Mouse (Mus musculus) heart, embryonic 11.5 days (tissue): ENCODE results near the gene Gm10377. TPM values are rescaled to one million over a fixed set of nuclear protein-coding genes. Genes with fewer than 3 reads are reported as not detected.
"Not testable (repeated sequence)": the region's sequence is repeated elsewhere in the genome, so short reads cannot be mapped to it uniquely, and the experiment has no call there.

ENCODE experiments used
- ATAC-seq: fragments of 200-750 bp; cut with Nextera tagmentation; replicated peaks from 2 replicates; pipeline ENCODE4 v1.8.0; 2017; ENCODE audit warnings: moderate library complexity; ENCODE audit not compliant: insufficient number of reproducible peaks, low FRiP score, low TSS enrichment
- H3K27ac ChIP-seq: fragments of 300-500 bp; sonication (generic); 2 replicates; pipeline ENCODE4 v1.5.1; 2014; ENCODE audit warnings: mild to moderate bottlenecking, low read depth, low read length
- H3K27me3 ChIP-seq: fragments of 300-500 bp; sonication (generic); 2 replicates; pipeline ENCODE4 v1.6.1; 2014; ENCODE audit warnings: mild to moderate bottlenecking, low read length, mixed read lengths; ENCODE audit not compliant: control insufficient read depth, insufficient read depth
- H3K36me3 ChIP-seq: fragments of 300-500 bp; sonication (generic); 2 replicates; pipeline ENCODE4 v1.6.1; 2014; ENCODE audit warnings: mild to moderate bottlenecking, low read length, moderate library complexity, mixed read lengths; ENCODE audit not compliant: control insufficient read depth, insufficient read depth
- H3K4me1 ChIP-seq: fragments of 300-500 bp; sonication (generic); 2 replicates; pipeline ENCODE4 v1.6.1; 2014; ENCODE audit warnings: low read length; ENCODE audit not compliant: control insufficient read depth, insufficient read depth
- H3K4me2 ChIP-seq: fragments of 300-500 bp; sonication (generic); 2 replicates; pipeline ENCODE4 v1.6.1; 2014; ENCODE audit warnings: mild to moderate bottlenecking, moderate library complexity
- H3K4me3 ChIP-seq: fragments of 300-500 bp; sonication (generic); 2 replicates; pipeline ENCODE4 v1.5.1; 2014; ENCODE audit warnings: low read depth, low read length
- H3K9ac ChIP-seq: fragments of 300-500 bp; sonication (generic); 2 replicates; pipeline ENCODE4 v1.6.1; 2014; ENCODE audit warnings: mild to moderate bottlenecking, low read depth, low read length, moderate library complexity
- H3K9me3 ChIP-seq: fragments of 300-500 bp; sonication (generic); replicated peaks from 2 replicates; pipeline ENCODE4 v1.6.1; 2016; ENCODE audit warnings: low read length; ENCODE audit not compliant: control insufficient read depth
- WGBS: fragments of 180-500 bp; shearing (Covaris S2); extraction: QIAGEN DNeasy Blood & Tissue Kit; methylation state at CpG from one replicate; pipeline ENCODE4 v1.1.7; 2014; ENCODE audit not compliant: insufficient replicate concordance; 5-methylcytosine and 5-hydroxymethylcytosine counted together
- polyA plus RNA-seq: library from polyadenylated mRNA; unstranded; fragments of >200 nt; fragmentation: Nextera tagmentation; extraction: Ambion mirVana; gene quantifications from 2 replicates; pipeline ENCODE4 v1.2.1, GENCODE M21; 2014

Gene Gm10377
- not detected in 2 replicates for polyA plus RNA-seq

- not testable (repeated sequence) for H3K27ac ChIP-seq, H3K9ac ChIP-seq, H3K4me2 ChIP-seq, H3K27me3 ChIP-seq, H3K4me1 ChIP-seq, H3K36me3 ChIP-seq, ATAC-seq, H3K4me3 ChIP-seq, H3K9me3 ChIP-seq
Observed at GRCm38 (mm10) chr14:42797887-42798286, at the start of gene Gm10377. TSS of gene Gm10377 (minus strand) at chr14:42797987.

DNA sequence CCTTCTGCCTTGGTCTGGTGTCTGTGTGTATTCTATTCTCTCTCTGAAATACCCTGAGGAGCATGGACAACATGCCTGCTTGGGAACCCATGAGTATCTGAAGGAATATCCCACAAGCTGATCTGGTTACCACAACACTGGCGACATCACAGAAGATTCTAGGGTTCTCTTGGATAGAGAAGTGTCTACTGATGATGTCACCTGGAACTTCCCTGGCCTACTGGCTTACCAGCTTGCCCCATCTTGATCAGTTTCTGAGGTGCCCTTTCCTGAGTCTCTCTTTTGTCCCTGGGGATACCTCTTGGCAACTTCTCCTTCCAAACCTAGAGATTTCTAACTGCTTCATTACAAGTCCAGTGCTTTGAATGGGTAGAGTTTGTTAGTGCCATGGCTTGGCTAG, 29.1 kb downstream of the Gm10377 start, which contains the start of gene Gm3015:
Gene Gm3015 (minus strand): TSS at position 101 of the 400 bp plus-strand sequence.
- H3K4me1 ChIP-seq, H3K27ac ChIP-seq, H3K9me3 ChIP-seq, H3K27me3 ChIP-seq, H3K4me3 ChIP-seq, H3K9ac ChIP-seq, H3K36me3 ChIP-seq, ATAC-seq, H3K4me2 ChIP-seq: not testable (repeated sequence)
- WGBS, result no CpG with 5 or more reads among the region's 1 CpGs

Other genes with a start within 250 kb of the Gm10377 start
- gene Gm17124, start 198.1 kb downstream of the Gm10377 start, polyA plus RNA-seq, result not detected in 2 replicates
- gene Gm3633, start 156.1 kb downstream of the Gm10377 start, polyA plus RNA-seq, result not detected in 2 replicates
- not detected in 2 replicates for gene Gm10378, start 142.0 kb downstream of the Gm10377 start, polyA plus RNA-seq
- not detected in 2 replicates for gene Gm3015, start 29.2 kb downstream of the Gm10377 start, polyA plus RNA-seq
- gene Gm21977, start 55.5 kb upstream of the Gm10377 start, polyA plus RNA-seq, result not detected in 2 replicates
- not detected in 2 replicates for gene Gm8082, start 195.6 kb upstream of the Gm10377 start, polyA plus RNA-seq
- gene Gm10376, start 217.6 kb upstream of the Gm10377 start, polyA plus RNA-seq, result not detected in 2 replicates